Mouse (Mus musculus) intestine, embryonic 15.5 days (tissue): ENCODE results near the gene Cacna1c. TPM values are rescaled to one million over a fixed set of nuclear protein-coding genes. Genes with fewer than 3 reads are reported as not detected.
A peak's percentile ranks its signal among the peaks of the same experiment; 100 is the strongest.

Experiments
- ATAC-seq: fragments of 200-750 bp; cut with Nextera tagmentation; 2 replicates; pipeline ENCODE4 v1.8.0; 2017; ENCODE audit warnings: moderate TSS enrichment, moderate library complexity
- H3K27ac ChIP-seq: fragments of 300-500 bp; sonication (generic); 2 replicates; pipeline ENCODE4 v1.5.1; 2015; ENCODE audit warnings: mild to moderate bottlenecking, inconsistent platforms
- H3K27me3 ChIP-seq: fragments of 300-500 bp; sonication (generic); replicated peaks from 2 replicates; pipeline ENCODE4 v1.6.1; 2015; ENCODE audit warnings: inconsistent platforms
- H3K36me3 ChIP-seq: fragments of 300-500 bp; sonication (generic); 2 replicates; pipeline ENCODE4 v1.6.1; 2015; ENCODE audit warnings: inconsistent platforms
- H3K4me1 ChIP-seq: fragments of 300-500 bp; sonication (generic); replicated peaks from 2 replicates; pipeline ENCODE4 v1.6.1; 2015; ENCODE audit warnings: inconsistent platforms
- H3K4me2 ChIP-seq: fragments of 300-500 bp; sonication (generic); replicated peaks from 2 replicates; pipeline ENCODE4 v1.6.1; 2015; ENCODE audit warnings: mild to moderate bottlenecking, inconsistent platforms
- H3K4me3 ChIP-seq: fragments of 300-500 bp; sonication (generic); replicated peaks from 2 replicates; pipeline ENCODE4 v1.5.1; 2015; ENCODE audit warnings: inconsistent platforms
- H3K9ac ChIP-seq: fragments of 300-500 bp; sonication (generic); 2 replicates; pipeline ENCODE4 v1.6.1; 2015; ENCODE audit warnings: inconsistent platforms
- H3K9me3 ChIP-seq: fragments of 300-500 bp; sonication (generic); 2 replicates; pipeline ENCODE4 v1.6.1; 2016; ENCODE audit warnings: inconsistent platforms
- WGBS: fragments of 180-500 bp; shearing (Covaris S2); methylation state at CpG from one replicate; pipeline ENCODE4 v1.1.7; 2015; 5-methylcytosine and 5-hydroxymethylcytosine counted together
- polyA plus RNA-seq: library from polyadenylated mRNA; unstranded; fragments of >200 nt; fragmentation: Nextera tagmentation; extraction: Ambion mirVana; gene quantifications from 2 replicates; pipeline ENCODE4 v1.2.1, GENCODE M21; 2015

The Cacna1c gene
- 3.0 and 3.3 TPM in 2 replicates for polyA plus RNA-seq

- no peak within 1 kb of the TSS for H3K27ac ChIP-seq
- H3K4me2 ChIP-seq: no peak within 1 kb of the TSS
- no peak within 1 kb of the TSS for H3K9ac ChIP-seq
- WGBS: 49% methylated on average over 17 of the region's 17 CpGs
- no peaks in the 10 kb centered on the region for H3K27me3 ChIP-seq
- peaks cover 3% of the 10 kb centered on the region; the same call in 1 of the 2 replicates for H3K4me1 ChIP-seq
- H3K36me3 ChIP-seq: 0 out of 2 replicates have a peak, but pooled peaks cover 2% of the 10 kb centered on the region
- no peaks in the 10 kb centered on the region for H3K9me3 ChIP-seq
- ATAC-seq: peak; percentile 55
- no peak within 1 kb of the TSS for H3K4me3 ChIP-seq
Observed at GRCm38 (mm10) chr6:119196382-119197305, at the start of gene Cacna1c. TSS of gene Cacna1c (minus strand) at chr6:119196418.

DNA sequence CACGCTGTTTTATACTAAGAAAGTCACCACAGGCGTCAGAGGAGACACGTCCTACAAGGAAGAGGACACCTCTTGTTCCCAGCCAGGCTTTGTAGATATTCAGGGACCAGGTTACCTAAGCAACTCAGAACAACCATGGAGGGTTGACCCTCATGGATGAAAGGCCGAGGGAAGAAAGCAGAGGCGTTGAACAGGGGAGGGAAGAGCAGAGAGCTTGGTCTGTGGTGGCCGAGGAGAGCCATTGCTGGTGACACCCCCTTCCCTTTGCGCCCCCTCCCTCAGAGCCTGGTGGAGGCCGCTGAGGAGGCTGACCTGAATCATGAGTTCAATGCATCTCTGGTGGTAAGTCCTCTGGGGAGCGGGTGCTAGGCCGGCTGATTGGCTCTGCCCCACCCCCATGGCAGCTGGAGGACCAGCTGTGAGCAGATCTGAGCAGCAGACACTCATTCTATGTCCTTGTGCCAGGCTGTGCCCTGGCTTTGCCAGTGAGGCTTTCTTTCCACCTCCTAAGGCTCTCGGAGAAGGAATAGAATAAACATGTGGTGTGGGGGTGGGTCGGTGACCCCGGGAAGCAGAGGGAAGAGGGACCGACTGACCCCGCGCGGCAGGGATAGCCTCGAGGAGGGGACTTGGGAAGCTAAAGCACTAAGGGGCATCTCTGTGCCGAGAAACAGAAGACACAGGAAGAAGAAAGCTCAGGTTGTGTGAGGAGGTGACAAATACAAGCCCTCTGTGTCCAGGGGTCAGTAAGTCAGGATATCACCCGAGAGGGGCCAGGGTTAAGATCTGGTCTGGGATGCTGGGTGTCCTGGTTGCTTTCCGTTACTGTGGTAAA lies 44.9 kb upstream of the Cacna1c start:
- WGBS: 42% methylated on average over 21 of the region's 21 CpGs
- no peak overlapping the region for H3K4me2 ChIP-seq

DNA sequence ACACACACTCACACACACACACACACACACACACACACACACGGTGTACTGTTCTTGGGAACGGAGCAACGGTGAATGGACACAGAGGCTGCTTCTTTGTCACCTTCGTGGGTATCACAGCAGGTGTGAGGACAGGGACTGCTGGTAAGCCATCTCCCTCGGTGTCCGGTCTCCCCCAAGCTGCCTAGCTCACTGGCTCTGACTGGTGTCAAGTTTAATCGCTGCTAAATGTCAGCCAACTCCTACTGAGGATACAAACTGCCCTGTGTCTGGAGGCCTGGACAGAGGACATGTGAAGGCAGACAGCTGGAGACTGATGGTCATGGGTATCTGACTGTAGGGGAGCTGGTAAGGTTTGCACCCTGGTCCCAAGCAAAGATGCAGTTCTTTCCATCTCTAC lies 44.0 kb upstream of the Cacna1c start:
- no peaks in the 10 kb centered on the region for H3K9me3 ChIP-seq
- no peak overlapping the region for H3K4me3 ChIP-seq
- no peaks in the 10 kb centered on the region for H3K27me3 ChIP-seq
- no peaks in the 10 kb centered on the region for H3K4me1 ChIP-seq
- H3K27ac ChIP-seq: no peak overlapping the region
- H3K9ac ChIP-seq: no peak overlapping the region
- H3K36me3 ChIP-seq: no peaks in the 10 kb centered on the region
- no peak for ATAC-seq
- 67% methylated on average over 7 of the region's 7 CpGs for WGBS
- no peak overlapping the region for H3K4me2 ChIP-seq

More for the DNA sequence above, 44.9 kb upstream of the Cacna1c start:
- Histone ChIP-seq H3K9ac (no peak overlapping the region), H3K9me3 (no peaks in the 10 kb centered on the region), H3K36me3 (no peaks in the 10 kb centered on the region), H3K27ac (no peak overlapping the region), H3K4me1 (no peaks in the 10 kb centered on the region), H3K27me3 (no peaks in the 10 kb centered on the region), H3K4me3 (no peak overlapping the region)
- ATAC-seq: no peak

GRCm38 (mm10) chr6:119239341-119240005 lies 43.3 kb upstream of the Cacna1c start:
- no peaks in the 10 kb centered on the region for H3K9me3 ChIP-seq
- H3K27me3 ChIP-seq: no peaks in the 10 kb centered on the region
- H3K4me1 ChIP-seq: no peaks in the 10 kb centered on the region
- WGBS: 87% methylated on average over 5 of the region's 5 CpGs
- no peak overlapping the region for H3K27ac ChIP-seq
- no peak overlapping the region for H3K9ac ChIP-seq
- no peak for ATAC-seq
- H3K4me2 ChIP-seq: no peak overlapping the region
- H3K4me3 ChIP-seq: no peak overlapping the region
- H3K36me3 ChIP-seq: no peaks in the 10 kb centered on the region

GRCm38 (mm10) chr6:119237427-119237989 lies 41.3 kb upstream of the Cacna1c start:
- no peak overlapping the region for H3K4me3 ChIP-seq
- no peaks in the 10 kb centered on the region for H3K36me3 ChIP-seq
- H3K9ac ChIP-seq: no peak overlapping the region
- no peak for ATAC-seq
- 56% methylated on average over 8 of the region's 8 CpGs for WGBS
- H3K4me1 ChIP-seq: no peaks in the 10 kb centered on the region
- no peak overlapping the region for H3K27ac ChIP-seq
- no peaks in the 10 kb centered on the region for H3K9me3 ChIP-seq
- no peaks in the 10 kb centered on the region for H3K27me3 ChIP-seq
- no peak overlapping the region for H3K4me2 ChIP-seq

GRCm38 (mm10) chr6:119236241-119236640 lies 40.0 kb upstream of the Cacna1c start, which contains the start of gene Cacna2d4:
TSS of gene Cacna2d4 (plus strand) at chr6:119236526.
- WGBS: 28% methylated on average over 1 of the region's 1 CpGs
- Histone ChIP-seq H3K4me1 (no peaks in the 10 kb centered on the region), H3K9me3 (no peaks in the 10 kb centered on the region), H3K36me3 (no peaks in the 10 kb centered on the region), H3K27me3 (no peaks in the 10 kb centered on the region), H3K4me2 (no peak within 1 kb of the TSS), H3K4me3 (no peak within 1 kb of the TSS), H3K27ac (no peak within 1 kb of the TSS), H3K9ac (no peak within 1 kb of the TSS)
- ATAC-seq: no peak

- no peaks in the 10 kb centered on the region for H3K4me1 ChIP-seq
- H3K27ac ChIP-seq: no peak overlapping the region
- WGBS: 68% methylated on average over 5 of the region's 5 CpGs
Observed at GRCm38 (mm10) chr6:119235441-119235840, 39.2 kb upstream of the Cacna1c start.

DNA sequence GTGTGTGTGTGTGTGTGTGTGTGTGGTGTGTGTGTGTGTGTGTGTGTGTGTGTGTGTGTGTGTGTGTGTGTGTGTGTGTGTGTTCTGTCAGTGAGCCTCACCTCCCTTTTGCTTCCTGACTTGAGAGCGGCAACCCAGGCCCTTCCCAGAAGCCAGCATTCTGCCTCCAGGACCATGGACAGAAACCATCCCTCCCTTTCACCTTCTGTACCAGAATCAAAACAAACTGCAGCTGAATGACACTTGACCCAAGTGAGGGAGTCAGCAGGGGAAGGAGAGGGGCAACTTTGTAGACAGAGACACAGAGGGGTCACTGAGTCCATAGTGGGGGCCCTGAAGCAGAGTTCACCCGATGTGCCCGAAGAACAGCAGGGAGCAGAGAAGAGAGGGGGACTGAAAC lies 36.8 kb upstream of the Cacna1c start:
- Histone ChIP-seq H3K27me3 (no peaks in the 10 kb centered on the region), H3K9me3 (no peaks in the 10 kb centered on the region), H3K9ac (no peak overlapping the region), H3K4me2 (no peak overlapping the region), H3K36me3 (no peaks in the 10 kb centered on the region), H3K4me3 (no peak overlapping the region), H3K4me1 (no peaks in the 10 kb centered on the region), H3K27ac (no peak overlapping the region)
- 34% methylated on average over 3 of the region's 3 CpGs for WGBS
- ATAC-seq: no peak

More at GRCm38 (mm10) chr6:119235441-119235840, 39.2 kb upstream of the Cacna1c start:
- no peak overlapping the region for H3K9ac ChIP-seq
- H3K4me3 ChIP-seq: no peak overlapping the region
- H3K27me3 ChIP-seq: no peaks in the 10 kb centered on the region
- ATAC-seq: no peak
- no peaks in the 10 kb centered on the region for H3K36me3 ChIP-seq
- no peaks in the 10 kb centered on the region for H3K9me3 ChIP-seq
- no peak overlapping the region for H3K4me2 ChIP-seq

GRCm38 (mm10) chr6:119228861-119229603 lies 32.8 kb upstream of the Cacna1c start:
- no peaks in the 10 kb centered on the region for H3K9me3 ChIP-seq

DNA sequence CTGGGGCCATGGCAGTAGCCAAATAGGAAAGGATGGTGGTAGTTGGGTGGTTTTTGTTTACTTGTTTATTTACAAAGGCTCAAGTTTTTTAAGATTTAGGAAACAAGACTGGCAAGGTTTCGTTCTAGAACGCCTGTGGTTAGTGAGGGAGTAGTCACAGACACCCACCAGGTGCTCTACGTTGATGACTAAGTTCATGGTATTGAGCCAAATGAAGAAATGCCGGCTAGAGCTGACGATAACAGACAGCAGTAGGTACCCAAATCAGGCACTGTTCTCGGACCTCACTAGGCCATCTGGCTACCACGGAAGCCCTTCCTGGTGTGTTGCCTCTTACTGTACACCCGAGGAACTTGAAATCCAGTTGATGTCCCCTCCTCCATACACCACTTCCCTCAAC lies 30.8 kb upstream of the Cacna1c start:
- H3K9ac ChIP-seq: no peak overlapping the region
- H3K27ac ChIP-seq: no peak overlapping the region
- no peaks in the 10 kb centered on the region for H3K9me3 ChIP-seq
- ATAC-seq: no peak
- no peak overlapping the region for H3K4me3 ChIP-seq
- no peaks in the 10 kb centered on the region for H3K27me3 ChIP-seq
- H3K4me2 ChIP-seq: no peak overlapping the region
- 89% methylated on average over 8 of the region's 8 CpGs for WGBS
- H3K4me1 ChIP-seq: no peaks in the 10 kb centered on the region
- no peaks in the 10 kb centered on the region for H3K36me3 ChIP-seq

More at GRCm38 (mm10) chr6:119228861-119229603, 32.8 kb upstream of the Cacna1c start:
- Histone ChIP-seq H3K27me3 (no peaks in the 10 kb centered on the region), H3K4me2 (no peak overlapping the region), H3K27ac (no peak overlapping the region), H3K4me3 (no peak overlapping the region), H3K36me3 (no peaks in the 10 kb centered on the region), H3K4me1 (no peaks in the 10 kb centered on the region), H3K9ac (no peak overlapping the region)
- no peak for ATAC-seq
- 77% methylated on average over 11 of the region's 11 CpGs for WGBS

- Histone ChIP-seq H3K27ac (no peak overlapping the region), H3K9me3 (no peaks in the 10 kb centered on the region), H3K9ac (no peak overlapping the region), H3K27me3 (no peaks in the 10 kb centered on the region), H3K36me3 (no peaks in the 10 kb centered on the region), H3K4me2 (no peak overlapping the region), H3K4me3 (no peak overlapping the region), H3K4me1 (no peaks in the 10 kb centered on the region)
- no peak for ATAC-seq
- 84% methylated on average over 6 of the region's 6 CpGs for WGBS
Observed at GRCm38 (mm10) chr6:119225731-119226130, 29.5 kb upstream of the Cacna1c start.
